Mouse (Mus musculus): ENCODE data around the gene Rhox3f.
"Not testable (repeated sequence)": the region's sequence is repeated elsewhere in the genome, so short reads cannot be mapped to it uniquely, and the experiment has no call there.

The Rhox3f gene

DNA sequence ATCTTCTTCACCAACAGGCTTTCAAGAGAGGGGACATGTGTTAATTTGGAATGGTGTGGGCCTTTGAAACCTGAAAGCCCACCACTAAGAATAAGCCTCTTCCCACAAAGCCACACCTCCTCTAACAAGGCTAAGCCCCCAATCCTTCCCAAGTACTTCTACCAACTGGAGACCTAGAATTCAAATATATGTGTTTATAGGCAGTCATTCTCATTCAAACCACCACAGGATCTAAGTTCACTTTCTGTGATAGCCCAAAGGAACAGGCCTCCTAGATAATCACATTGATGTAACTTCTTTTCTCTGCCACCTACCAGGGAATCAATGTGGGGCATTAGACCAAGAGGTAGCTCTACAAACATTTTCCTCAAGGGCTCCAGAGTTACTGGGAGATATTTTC is at the start of gene Rhox3f:
TSS of gene Rhox3f (plus strand) at position 301 of the 400 bp plus-strand sequence.
- not testable (repeated sequence) for DNase-seq (ENCODE audit: low read depth, low spot score)

GRCm38 (mm10) chrX:37541719-37542118 is 39.1 kb upstream of the Rhox3f start, which contains the start of gene Rhox3e:
Gene Rhox3e, plus strand, starts transcription at chrX:37542019.
- DNase-seq (ENCODE audit: low read depth, low spot score) = not testable (repeated sequence)

DNA sequence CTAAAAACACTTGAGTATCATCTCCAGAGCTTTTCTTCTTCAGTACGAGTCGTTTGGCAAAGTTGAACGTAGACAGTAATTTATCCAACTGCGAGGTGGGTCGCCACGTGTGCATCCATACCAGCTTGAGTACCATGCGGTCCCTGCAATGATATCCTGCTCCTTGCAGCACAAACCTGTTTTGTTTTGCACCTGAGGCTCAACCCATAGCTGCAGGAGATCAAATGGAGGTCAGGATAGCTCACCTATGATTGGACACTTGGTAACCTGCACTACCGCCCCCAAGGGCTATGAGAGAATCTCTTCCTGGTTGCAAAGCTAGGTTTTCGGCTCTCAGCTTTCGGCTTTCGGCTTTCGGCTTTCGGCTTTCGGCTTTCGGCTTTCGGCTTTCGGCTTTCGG is 23.7 kb upstream of the Rhox3f start, which contains the start of gene Rhox4e:
TSS of gene Rhox4e (plus strand) at position 301 of the 400 bp plus-strand sequence.
- not testable (repeated sequence) for DNase-seq (ENCODE audit: low read depth, low spot score)

DNA sequence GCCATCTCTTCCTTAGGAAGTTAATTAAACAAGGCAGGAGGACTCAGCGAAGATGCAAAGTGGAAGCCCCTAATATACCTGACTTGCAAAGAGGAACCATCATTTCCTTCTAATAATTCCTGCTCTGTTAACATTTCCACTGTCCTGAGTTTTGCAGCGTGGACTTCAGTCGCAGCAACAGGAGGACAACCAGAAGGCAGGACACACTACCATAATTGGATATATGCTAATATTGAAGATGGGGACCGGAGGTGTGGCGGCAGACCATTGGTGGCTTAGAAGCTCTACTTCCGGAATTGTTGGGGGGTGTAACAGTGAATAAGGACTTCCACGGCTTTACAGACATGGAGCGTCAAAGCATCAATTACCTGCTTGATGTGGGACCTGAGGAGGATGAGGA is 9.7 kb upstream of the Rhox3f start, which contains the start of gene Rhox2f:
TSS of gene Rhox2f (plus strand) at position 301 of the 400 bp plus-strand sequence.
- DNase-seq (ENCODE audit: low read depth, low spot score) = not testable (repeated sequence)

DNA sequence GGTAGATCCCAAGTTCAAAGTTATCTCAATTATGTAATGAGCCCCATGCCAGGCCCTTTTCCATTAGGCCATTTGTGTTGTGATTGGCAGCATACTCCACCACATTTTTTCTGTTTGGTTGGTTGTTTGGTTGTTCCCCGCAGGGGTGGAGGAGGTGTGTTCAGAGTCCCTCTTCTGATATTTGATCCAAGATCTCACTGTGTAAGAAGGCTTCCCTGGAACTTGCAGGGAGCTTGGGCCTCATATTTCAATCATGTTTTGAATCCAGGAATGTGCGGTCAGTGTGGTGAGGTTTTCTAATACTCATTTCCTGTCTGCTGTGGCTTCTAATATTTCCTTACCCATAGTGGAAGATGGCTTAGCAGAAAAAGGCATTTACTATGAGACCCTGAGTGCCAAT is 8.2 kb upstream of the Rhox3f start:
- DNase-seq (ENCODE audit: low read depth, low spot score) = not testable (repeated sequence)

DNA sequence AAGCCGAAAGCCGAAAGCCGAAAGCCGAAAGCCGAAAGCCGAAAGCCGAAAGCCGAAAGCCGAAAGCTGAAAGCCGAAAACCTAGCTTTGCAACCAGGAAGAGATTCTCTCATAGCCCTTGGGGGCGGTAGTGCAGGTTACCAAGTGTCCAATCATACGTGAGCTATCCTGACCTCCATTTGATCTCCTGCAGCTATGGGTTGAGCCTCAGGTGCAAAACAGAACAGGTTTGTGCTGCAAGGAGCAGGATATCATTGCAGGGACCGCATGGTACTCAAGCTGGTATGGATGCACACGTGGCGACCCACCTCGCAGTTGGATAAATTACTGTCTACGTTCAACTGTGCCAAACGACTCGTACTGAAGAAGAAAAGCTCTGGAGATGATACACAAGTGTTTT is 26.8 kb downstream of the Rhox3f start, which contains the start of gene Rhox4f:
TSS of gene Rhox4f (minus strand) at position 101 of the 400 bp plus-strand sequence.
- not testable (repeated sequence) for DNase-seq (ENCODE audit: low read depth, low spot score)

DNA sequence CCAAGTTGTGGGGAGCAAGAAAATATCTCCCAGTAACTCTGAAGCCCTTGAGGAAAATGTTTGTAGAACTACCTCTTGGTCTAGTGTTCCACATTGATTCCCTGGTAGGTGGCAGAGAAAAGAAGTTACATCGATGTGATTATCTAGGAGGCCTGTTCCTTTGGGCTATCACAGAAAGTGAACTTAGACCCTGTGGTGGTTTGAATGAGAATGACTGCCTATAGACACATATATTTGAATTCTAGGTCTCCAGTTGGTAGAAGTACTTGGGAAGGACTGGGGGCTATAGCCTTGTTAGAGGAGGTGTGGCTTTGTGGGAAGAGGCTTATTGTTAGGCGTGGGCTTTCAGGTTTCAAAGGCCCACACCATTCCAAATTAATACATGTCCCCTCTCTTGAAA is 47.7 kb downstream of the Rhox3f start, which contains the start of gene Rhox3g:
TSS of gene Rhox3g (minus strand) at position 101 of the 400 bp plus-strand sequence.
- DNase-seq (ENCODE audit: low read depth, low spot score) = not testable (repeated sequence)
